Mouse (Mus musculus) limb, embryonic 11.5 days (tissue): ENCODE measurements around the gene Ulk1. TPM values are rescaled to one million over a fixed set of nuclear protein-coding genes. Genes with fewer than 3 reads are reported as not detected.

Source experiments
- ATAC-seq: fragments of 200-750 bp; cut with Nextera tagmentation; 2 replicates; pipeline ENCODE4 v1.8.0; 2017; ENCODE audit warnings: low read depth; ENCODE audit not compliant: insufficient number of reproducible peaks, low FRiP score, low TSS enrichment
- DNase-seq: peaks from one replicate; pipeline ENCODE4 v3.0.0-alpha.2; 2015; ENCODE audit warnings: low spot score
- H3K27ac ChIP-seq: fragments of 300-500 bp; sonication (generic); replicated peaks from 2 replicates; pipeline ENCODE4 v1.5.1; 2014; ENCODE audit warnings: low read depth, mild to moderate bottlenecking, low read length
- H3K27me3 ChIP-seq: fragments of 300-500 bp; sonication (generic); 2 replicates; pipeline ENCODE4 v1.6.1; 2014; ENCODE audit warnings: mild to moderate bottlenecking, low read length, mixed read lengths; ENCODE audit not compliant: control insufficient read depth, insufficient read depth
- H3K36me3 ChIP-seq: fragments of 300-500 bp; sonication (generic); 2 replicates; pipeline ENCODE4 v1.6.1; 2014; ENCODE audit warnings: mild to moderate bottlenecking, low read length, moderate library complexity, mixed read lengths; ENCODE audit not compliant: control insufficient read depth, insufficient read depth
- H3K4me1 ChIP-seq: fragments of 300-500 bp; sonication (generic); 2 replicates; pipeline ENCODE4 v1.6.1; 2014; ENCODE audit warnings: low read length, mixed read lengths; ENCODE audit not compliant: control insufficient read depth, insufficient read depth
- H3K4me2 ChIP-seq: fragments of 300-500 bp; sonication (generic); 2 replicates; pipeline ENCODE4 v1.6.1; 2014; ENCODE audit warnings: low read depth, mild to moderate bottlenecking, moderate library complexity; ENCODE audit not compliant: severe bottlenecking
- H3K4me3 ChIP-seq: fragments of 300-500 bp; sonication (generic); 2 replicates; pipeline ENCODE4 v1.5.1; 2014; ENCODE audit warnings: low read depth, low read length
- H3K9ac ChIP-seq: fragments of 300-500 bp; sonication (generic); 2 replicates; pipeline ENCODE4 v1.6.1; 2014; ENCODE audit warnings: mild to moderate bottlenecking, low read length
- H3K9me3 ChIP-seq: fragments of 300-500 bp; sonication (generic); 2 replicates; pipeline ENCODE4 v1.6.1; 2016; ENCODE audit warnings: low read length; ENCODE audit not compliant: control insufficient read depth
- WGBS: fragments of 180-500 bp; shearing (Covaris S2); extraction: QIAGEN DNeasy Blood & Tissue Kit; methylation state at CpG from one replicate; pipeline ENCODE4 v1.1.7; 2014; 5-methylcytosine and 5-hydroxymethylcytosine counted together
- polyA plus RNA-seq: library from polyadenylated mRNA; unstranded; fragments of >200 nt; fragmentation: Nextera tagmentation; extraction: Ambion mirVana; gene quantifications from 2 replicates; pipeline ENCODE4 v1.2.1, GENCODE M21; 2014

The Ulk1 gene
- polyA plus RNA-seq, 1 experiment from 2014 or later = 37.8 TPM

- 84% methylated on average over 3 of the region's 3 CpGs for WGBS
- Histone ChIP-seq H3K4me3 (no peak overlapping the region), H3K27ac (no peak overlapping the region), H3K4me2 (no peak overlapping the region), H3K9me3 (no peaks in the 10 kb centered on the region), H3K27me3 (no peaks in the 10 kb centered on the region), H3K9ac (no peak overlapping the region), H3K36me3 (peaks cover 18% of the 10 kb centered on the region), H3K4me1 (0 out of 2 replicates have a peak, but pooled peaks cover 3% of the 10 kb centered on the region)
- ATAC-seq (no peak), DNase-seq (no peak)
Observed at GRCm38 (mm10) chr5:110801036-110801624, 8.8 kb downstream of the Ulk1 start.

- Histone ChIP-seq H3K4me1 (no peaks in the 10 kb centered on the region), H3K9ac (no peak overlapping the region), H3K4me3 (no peak overlapping the region), H3K4me2 (no peak overlapping the region), H3K36me3 (peaks cover 39% of the 10 kb centered on the region), H3K9me3 (no peaks in the 10 kb centered on the region), H3K27ac (no peak overlapping the region), H3K27me3 (no peaks in the 10 kb centered on the region)
- DNase-seq (no peak), ATAC-seq (no peak)
- WGBS = 96% methylated on average over 4 of the region's 4 CpGs
Observed at GRCm38 (mm10) chr5:110797696-110798095, 12.2 kb downstream of the Ulk1 start.

GRCm38 (mm10) chr5:110794363-110794762, 15.5 kb downstream of the Ulk1 start:
- H3K4me2 ChIP-seq = no peak overlapping the region
- H3K27ac ChIP-seq = no peak overlapping the region
- no peaks in the 10 kb centered on the region for H3K27me3 ChIP-seq
- 94% methylated on average over 7 of the region's 7 CpGs for WGBS
- H3K36me3 ChIP-seq = peaks cover 45% of the 10 kb centered on the region
- H3K9me3 ChIP-seq = no peaks in the 10 kb centered on the region
- DNase-seq = no peak
- no peak for ATAC-seq
- H3K9ac ChIP-seq = no peak overlapping the region
- H3K4me1 ChIP-seq = no peaks in the 10 kb centered on the region
- no peak overlapping the region for H3K4me3 ChIP-seq

- Histone ChIP-seq H3K4me1 (no peaks in the 10 kb centered on the region), H3K27ac (no peak overlapping the region), H3K27me3 (no peaks in the 10 kb centered on the region), H3K36me3 (peaks cover 52% of the 10 kb centered on the region), H3K9me3 (no peaks in the 10 kb centered on the region), H3K4me2 (no peak overlapping the region), H3K9ac (no peak overlapping the region), H3K4me3 (no peak overlapping the region)
- WGBS = 74% methylated on average over 5 of the region's 5 CpGs
- DNase-seq (peak; percentile 55), ATAC-seq (0 out of 2 replicates have a peak, but pooled peaks have one; percentile 31)
Observed at GRCm38 (mm10) chr5:110788684-110789083, 21.2 kb downstream of the Ulk1 start.

GRCm38 (mm10) chr5:110786081-110786835, 23.6 kb downstream of the Ulk1 start:
- WGBS = 89% methylated on average over 11 of the region's 11 CpGs
- no peak overlapping the region for H3K4me3 ChIP-seq
- H3K4me1 ChIP-seq = no peaks in the 10 kb centered on the region
- ATAC-seq (no peak), DNase-seq (no peak)
- peaks cover 38% of the 10 kb centered on the region for H3K36me3 ChIP-seq
- no peak overlapping the region for H3K27ac ChIP-seq
- no peak overlapping the region for H3K9ac ChIP-seq
- no peaks in the 10 kb centered on the region for H3K27me3 ChIP-seq
- no peak overlapping the region for H3K4me2 ChIP-seq
- no peaks in the 10 kb centered on the region for H3K9me3 ChIP-seq

GRCm38 (mm10) chr5:110783150-110783549, 26.7 kb downstream of the Ulk1 start:
- DNase-seq = no peak
- H3K9me3 ChIP-seq = no peaks in the 10 kb centered on the region
- 80% methylated on average over 8 of the region's 8 CpGs for whole genome bisulfite sequencing

GRCm38 (mm10) chr5:110781529-110782238, 28.2 kb downstream of the Ulk1 start:
- Histone ChIP-seq H3K27ac (no peak overlapping the region), H3K27me3 (no peaks in the 10 kb centered on the region), H3K36me3 (peaks cover 10% of the 10 kb centered on the region), H3K9ac (no peak overlapping the region), H3K4me3 (no peak overlapping the region), H3K4me2 (no peak overlapping the region), H3K9me3 (no peaks in the 10 kb centered on the region), H3K4me1 (0 out of 2 replicates have a peak, but pooled peaks cover 3% of the 10 kb centered on the region)
- DNase-seq (no peak), ATAC-seq (no peak)
- 87% methylated on average over 7 of the region's 7 CpGs for WGBS

More at GRCm38 (mm10) chr5:110783150-110783549, 26.7 kb downstream of the Ulk1 start:
- 0 out of 2 replicates have a peak, but pooled peaks cover 3% of the 10 kb centered on the region for H3K4me1 ChIP-seq
- no peak overlapping the region for H3K9ac ChIP-seq
- no peaks in the 10 kb centered on the region for H3K27me3 ChIP-seq
- H3K36me3 ChIP-seq = peaks cover 23% of the 10 kb centered on the region
- no peak overlapping the region for H3K4me3 ChIP-seq
- no peak overlapping the region for H3K4me2 ChIP-seq
- ATAC-seq = no peak
- no peak overlapping the region for H3K27ac ChIP-seq

- WGBS = 59% methylated on average over 10 of the region's 10 CpGs
- DNase-seq (no peak), ATAC-seq (peak; percentile 33; the same call in 1 of the 2 replicates)
- Histone ChIP-seq H3K36me3 (peaks cover 5% of the 10 kb centered on the region), H3K4me2 (peak overlapping the region; percentile 93), H3K9me3 (no peaks in the 10 kb centered on the region), H3K4me1 (0 out of 2 replicates have a peak, but pooled peaks cover 3% of the 10 kb centered on the region), H3K27ac (no peak overlapping the region), H3K9ac (peak overlapping the region; percentile 78), H3K27me3 (no peaks in the 10 kb centered on the region), H3K4me3 (peak overlapping the region; percentile 85)
Observed at GRCm38 (mm10) chr5:110780761-110781528, 29.0 kb downstream of the Ulk1 start.
